Mouse (Mus musculus): ENCODE measurements around the gene Ltb4r1.

Ltb4r1 gene

GRCm38 (mm10) chr14:55783171-55783957 is 17.6 kb downstream of the Ltb4r1 start:
- DNase-seq (ENCODE audit: extremely low read depth, low read depth, low spot score), result no peak

GRCm38 (mm10) chr14:55783958-55784235 is 18.1 kb downstream of the Ltb4r1 start, which contains the start of gene Adcy4:
Gene Adcy4, minus strand, starts transcription at chr14:55784095.
- no peak for DNase-seq (ENCODE audit: extremely low read depth, low read depth, low spot score)

- DNase-seq (ENCODE audit: extremely low read depth, low read depth, low spot score), result no peak
Measured at GRCm38 (mm10) chr14:55785195-55785594, 19.4 kb downstream of the Ltb4r1 start.

- DNase-seq (ENCODE audit: extremely low read depth, low read depth, low spot score), result no peak
Measured at GRCm38 (mm10) chr14:55787731-55788130, 22.0 kb downstream of the Ltb4r1 start.

- DNase-seq (ENCODE audit: extremely low read depth, low read depth, low spot score), result no peak
Measured at GRCm38 (mm10) chr14:55788256-55789050, 22.7 kb downstream of the Ltb4r1 start, which contains the start of gene Ripk3. Gene Ripk3, minus strand, starts transcription at chr14:55788865.

- DNase-seq (ENCODE audit: extremely low read depth, low read depth, low spot score), result no peak
Measured at GRCm38 (mm10) chr14:55793461-55793860, 27.7 kb downstream of the Ltb4r1 start.

- DNase-seq (ENCODE audit: extremely low read depth, low read depth, low spot score), result no peak
Measured at GRCm38 (mm10) chr14:55793946-55794345, 28.2 kb downstream of the Ltb4r1 start.

GRCm38 (mm10) chr14:55795380-55796163 is 29.8 kb downstream of the Ltb4r1 start:
- DNase-seq (ENCODE audit: extremely low read depth, low read depth, low spot score), result no peak

GRCm38 (mm10) chr14:55814885-55815284 is 49.1 kb downstream of the Ltb4r1 start:
- no peak for DNase-seq (ENCODE audit: extremely low read depth, low read depth, low spot score)

- DNase-seq (ENCODE audit: extremely low read depth, low read depth, low spot score), result no peak
Measured at GRCm38 (mm10) chr14:55815310-55815751, 49.6 kb downstream of the Ltb4r1 start.
